Mouse (Mus musculus): ENCODE data around the gene Grifin.

Gene Grifin

DNA sequence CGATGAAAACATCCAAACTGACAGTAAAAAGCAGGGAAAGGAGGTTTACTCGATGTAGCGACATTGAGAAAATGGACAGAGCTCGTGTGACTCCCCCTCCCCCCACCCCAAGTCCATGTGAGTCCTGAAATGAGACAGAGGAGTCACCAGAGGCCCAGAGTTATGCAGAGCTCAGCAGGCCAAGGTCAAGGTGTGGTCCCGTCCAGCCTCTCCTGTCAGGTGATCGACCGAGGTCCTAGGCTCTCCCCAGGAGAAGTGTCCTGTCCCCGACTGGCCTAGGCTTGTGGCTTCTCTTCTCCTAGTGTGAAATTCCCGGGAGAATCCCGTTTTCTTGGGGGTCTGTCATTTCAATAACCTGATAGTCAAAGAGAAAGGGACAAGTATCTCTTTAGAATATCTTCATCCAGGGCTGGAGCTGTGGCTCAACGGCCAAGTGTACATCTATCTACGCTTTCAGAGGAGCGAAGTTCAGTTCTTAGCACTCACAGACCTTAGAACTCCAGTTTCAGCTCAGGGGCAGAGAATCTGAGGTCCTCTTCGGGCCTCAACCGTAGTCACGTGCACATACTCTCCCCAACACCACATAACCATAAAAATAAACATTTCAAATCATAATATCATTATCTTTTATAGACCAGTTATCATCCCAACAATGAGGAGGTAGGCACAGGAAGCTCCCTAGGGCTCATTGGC, 24.4 kb upstream of the Grifin start:
- DNase-seq (ENCODE audit: low read depth, low spot score) = no peak

DNA sequence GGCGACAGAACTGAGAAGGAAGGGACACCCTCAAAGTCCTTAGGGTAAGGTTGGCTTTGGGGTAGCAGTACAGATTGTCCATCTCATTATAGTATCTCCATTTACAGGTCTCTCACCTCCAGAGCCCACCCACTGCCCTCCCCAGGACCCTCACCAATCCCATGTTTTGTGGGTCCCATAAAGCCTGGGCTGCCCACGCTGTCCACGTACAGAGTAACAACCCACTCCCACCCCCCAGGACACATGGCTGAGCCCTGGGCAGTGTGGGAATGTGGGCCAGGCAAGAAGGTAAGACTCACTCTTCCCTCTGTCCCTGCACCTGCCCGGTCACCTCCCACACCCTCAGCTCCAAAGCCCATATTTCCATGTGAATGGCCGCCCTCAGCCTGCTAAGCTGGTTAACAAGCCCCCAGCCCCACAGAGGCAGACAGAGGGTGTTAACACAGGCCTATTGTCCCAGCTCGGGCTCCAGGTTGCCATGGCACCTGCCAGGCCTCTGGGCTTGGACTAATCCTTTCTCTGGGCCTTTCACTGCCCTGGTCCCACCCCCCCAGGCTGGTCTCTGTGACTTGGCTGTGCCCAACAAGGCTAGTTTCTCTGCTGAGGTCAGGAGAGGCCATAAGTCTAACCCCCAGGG, 19.0 kb upstream of the Grifin start:
- no peak for DNase-seq (ENCODE audit: low read depth, low spot score)

DNA sequence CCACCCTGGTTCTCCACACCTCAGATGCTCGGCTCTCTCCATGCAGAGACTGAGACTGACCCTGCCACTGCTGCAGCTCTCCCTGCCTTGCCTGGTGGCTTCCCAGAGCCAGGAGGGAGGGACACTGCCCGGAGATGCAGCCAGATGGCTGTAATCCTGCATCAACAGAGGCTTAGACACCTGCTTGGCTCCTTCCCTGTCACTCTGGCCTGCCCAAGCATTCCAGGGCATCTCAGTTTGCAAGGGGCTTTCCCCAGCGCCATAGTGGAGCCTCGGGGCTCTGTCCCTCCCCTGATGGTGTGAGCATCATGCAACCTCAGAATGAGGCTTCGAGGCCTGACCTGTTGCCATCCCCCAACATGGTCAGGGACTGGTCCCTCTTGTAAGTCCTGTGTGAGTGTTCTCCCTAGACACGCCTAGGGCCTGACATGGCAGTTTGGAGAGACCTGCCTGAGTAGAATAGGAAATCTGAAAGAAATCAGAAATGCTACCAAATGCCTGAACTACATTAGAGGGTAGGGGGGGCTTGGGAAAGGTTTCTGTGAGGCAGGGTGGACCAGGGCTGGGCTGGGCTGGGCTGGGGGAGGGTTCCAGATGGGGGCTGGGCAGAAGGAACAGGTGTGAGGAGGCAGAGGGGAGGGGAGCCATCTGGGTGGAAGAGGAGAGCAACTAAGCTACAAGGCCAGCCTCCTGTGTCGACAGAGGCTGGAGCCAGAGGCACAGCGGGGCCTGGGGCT, 18.3 kb upstream of the Grifin start:
- DNase-seq (ENCODE audit: low read depth, low spot score) = peak; percentile 50

DNA sequence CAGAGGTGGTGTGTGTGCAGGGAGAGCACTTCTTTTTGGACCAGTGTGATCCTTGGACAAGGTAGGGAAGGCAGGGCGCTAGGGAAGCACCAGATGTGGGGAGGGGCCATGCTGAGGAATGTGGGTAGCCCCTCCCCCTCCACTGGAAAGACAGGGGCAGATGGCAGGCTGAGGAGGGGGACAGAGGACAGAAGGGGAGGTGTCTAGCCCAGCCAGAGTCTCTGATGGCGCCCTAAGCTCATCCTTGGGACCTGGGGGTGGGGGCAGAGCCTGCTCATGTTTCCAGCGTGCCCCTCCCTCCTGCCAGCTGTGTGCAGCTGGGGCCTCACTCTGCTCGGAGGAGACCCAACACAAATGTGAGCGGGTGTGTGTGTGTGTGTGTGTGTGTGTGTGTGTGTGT, 16.7 kb upstream of the Grifin start:
- no peak for DNase-seq (ENCODE audit: low read depth, low spot score)

DNA sequence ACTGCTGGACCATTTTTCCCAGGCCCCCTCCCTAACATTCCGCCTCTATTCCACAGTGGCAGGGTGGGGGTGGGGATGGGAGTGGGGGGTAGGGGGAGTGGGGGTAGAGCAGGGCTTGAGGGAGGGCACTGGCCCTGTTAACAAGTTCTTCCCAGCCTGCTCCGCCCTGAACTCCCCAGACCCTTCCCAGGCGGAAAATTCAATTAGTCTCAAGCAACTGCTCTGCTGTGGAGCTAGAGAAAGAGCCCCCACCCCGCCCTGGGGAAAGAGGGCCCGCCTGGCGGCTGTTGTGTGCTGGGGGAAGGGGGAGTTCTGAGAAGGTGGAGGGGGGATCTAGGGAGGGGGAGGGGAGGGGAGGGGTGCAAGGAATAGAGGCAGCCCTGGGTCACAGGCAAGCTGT, 14.9 kb upstream of the Grifin start:
- no peak for DNase-seq (ENCODE audit: low read depth, low spot score)

DNA sequence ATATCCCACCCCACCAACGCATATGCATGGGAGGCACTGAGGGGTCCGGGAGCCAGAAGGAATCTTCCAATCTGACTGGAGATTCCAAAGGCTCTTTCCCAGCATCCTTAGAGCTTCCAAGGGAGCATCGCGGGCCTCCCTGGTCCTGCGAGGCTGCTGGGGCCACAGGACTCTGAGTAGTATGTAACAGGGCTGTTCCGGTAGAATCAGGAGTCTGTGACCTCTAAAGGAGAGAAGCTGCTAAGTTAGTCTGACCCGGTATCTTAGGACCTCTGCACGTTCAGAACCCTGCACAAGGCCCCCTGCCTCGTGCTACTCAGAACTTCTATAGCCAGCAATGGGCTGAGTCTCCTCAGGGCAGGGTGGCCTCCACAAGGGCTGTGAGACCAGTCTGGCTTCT, 14.3 kb upstream of the Grifin start:
- DNase-seq (ENCODE audit: low read depth, low spot score) = no peak

DNA sequence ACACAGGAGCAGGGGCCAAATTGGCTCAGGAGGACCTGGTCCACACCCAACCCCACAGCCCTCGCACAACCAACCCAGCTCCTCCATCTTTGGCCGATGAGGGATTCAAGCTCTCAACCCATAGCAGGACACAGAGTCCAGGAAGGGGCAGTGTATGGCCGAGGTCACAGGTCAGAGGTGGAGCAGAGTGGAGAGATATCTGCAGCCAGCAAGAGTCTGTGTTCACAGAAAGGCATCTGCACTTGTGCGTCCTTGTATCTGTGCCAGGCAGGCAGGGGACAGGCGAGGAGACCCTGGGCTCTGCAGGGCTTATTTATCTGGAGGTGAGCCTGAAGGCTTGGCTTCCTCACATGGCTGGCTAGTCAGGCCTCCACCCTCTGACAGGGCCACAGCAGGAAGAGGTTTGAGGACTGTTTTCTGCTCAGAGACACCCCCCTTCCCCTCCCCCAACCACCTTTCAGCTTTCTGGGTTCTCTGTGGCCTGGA, 10.6 kb upstream of the Grifin start:
- no peak for DNase-seq (ENCODE audit: low read depth, low spot score)

DNA sequence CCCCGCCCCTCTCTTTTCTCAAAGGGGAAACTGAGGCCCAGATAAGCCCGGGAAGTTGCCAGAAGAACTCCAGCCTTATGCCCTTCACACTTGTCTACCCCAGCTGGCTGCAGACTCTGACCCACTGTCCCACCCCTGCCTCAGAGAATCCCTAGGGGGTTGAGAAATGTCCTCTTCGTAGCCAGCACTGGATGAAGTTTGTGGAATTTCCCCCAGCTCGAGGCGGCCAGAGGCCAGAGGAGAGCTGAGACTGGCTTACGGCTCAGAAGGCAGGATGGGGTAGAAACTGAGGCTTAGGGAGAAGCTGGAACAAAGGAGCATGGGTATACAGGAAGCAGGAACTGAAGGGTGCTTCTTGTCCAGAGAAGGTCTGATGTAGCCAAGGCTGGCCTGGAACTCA, 7.7 kb upstream of the Grifin start:
- no peak for DNase-seq (ENCODE audit: low read depth, low spot score)

DNA sequence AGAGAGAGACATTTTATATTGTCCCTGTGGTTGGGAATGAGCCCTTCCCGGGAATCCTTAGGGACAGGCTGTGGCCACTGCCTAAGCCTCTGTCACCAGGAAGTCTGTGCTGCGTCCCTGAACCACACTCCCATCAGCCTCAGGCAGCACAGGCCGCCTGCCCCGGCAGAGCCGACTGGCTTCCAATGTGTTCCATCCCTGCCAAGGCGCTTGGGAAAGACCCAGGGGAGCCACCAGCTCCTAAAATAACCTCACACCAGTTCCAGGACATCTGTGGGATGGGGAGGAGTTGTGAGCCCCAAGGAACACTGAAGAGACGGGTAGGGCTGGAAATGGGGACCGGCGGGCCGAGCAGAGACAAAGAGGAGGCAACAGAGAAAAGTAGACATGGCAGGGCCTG, 6.8 kb upstream of the Grifin start:
- DNase-seq (ENCODE audit: low read depth, low spot score) = no peak

DNA sequence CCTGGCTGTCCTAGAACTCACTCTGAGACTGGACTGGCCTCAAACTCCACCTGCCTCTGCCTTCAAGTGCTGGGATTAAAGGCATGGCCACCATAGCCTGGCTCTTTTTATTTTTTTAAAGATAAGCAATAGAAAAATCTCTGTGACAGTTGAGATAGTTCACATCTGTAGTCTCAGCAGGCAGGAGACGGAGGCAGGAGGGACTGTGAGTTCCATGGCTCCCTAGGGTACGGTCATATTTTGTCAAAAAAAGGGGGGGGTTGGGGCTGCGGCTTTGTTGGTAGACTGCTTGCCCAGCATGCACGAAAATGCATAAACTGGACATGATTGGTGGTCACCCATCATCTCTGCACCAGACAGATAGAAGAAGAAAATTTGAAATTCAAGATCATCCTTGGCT, 6.3 kb upstream of the Grifin start:
- DNase-seq (ENCODE audit: low read depth, low spot score) = no peak

DNA sequence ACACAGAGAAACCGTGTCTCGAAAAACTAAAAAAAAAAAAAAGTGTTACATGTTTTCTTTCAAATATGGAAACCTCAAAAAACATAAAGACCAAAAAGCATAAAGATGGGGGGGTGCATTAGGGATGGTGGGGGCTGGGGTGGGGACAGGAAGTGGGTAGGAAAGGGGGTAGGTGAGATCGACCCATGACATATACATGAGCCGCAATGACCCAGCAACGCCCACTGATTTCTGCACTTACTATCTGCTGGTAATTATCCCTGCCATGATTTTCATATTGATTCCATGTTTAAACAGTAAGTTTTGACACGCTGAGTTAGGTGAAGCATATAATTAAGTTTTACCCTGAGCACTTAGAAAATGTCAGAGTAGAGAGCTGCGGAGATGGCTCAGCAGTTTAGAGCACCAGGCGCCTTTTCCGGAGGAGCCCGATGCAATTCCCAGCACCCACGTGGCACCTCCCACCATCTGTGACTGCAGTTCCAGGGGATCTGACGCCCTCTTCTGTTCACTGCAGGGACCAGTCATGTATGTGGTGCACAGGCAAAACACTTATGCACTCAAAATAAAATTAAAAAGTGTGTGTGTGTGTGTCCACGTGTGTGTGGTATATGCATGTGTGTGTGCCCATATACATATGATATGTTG, 5.5 kb upstream of the Grifin start:
- DNase-seq (ENCODE audit: low read depth, low spot score) = no peak

DNA sequence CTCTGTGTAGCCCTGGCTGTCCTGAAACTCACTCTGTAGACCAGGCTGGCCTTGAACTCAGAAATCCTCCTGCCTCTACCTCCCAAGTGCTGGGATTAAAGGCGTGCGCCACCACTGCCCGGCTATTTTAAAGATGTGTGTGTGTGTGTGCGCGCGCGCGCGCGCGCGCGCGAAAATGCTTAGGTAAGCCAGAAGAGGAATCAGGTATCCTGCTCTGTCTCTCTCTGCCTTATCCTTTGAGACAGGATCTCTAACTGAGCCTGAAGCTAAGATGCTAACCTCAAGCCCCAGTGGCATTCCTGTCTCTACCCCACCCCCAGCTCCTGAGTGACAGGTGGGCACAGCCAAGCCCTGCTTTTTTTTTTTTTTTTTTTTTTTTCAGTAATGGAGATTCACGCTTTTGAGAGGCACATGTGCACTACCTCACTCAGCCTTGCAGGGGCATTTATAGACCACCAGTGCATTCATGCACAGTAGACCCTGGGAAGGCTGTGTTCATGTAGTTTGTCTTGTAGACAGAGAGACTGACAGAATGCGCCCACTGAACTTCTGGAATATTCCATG, 4.2 kb upstream of the Grifin start:
- no peak for DNase-seq (ENCODE audit: low read depth, low spot score)

DNA sequence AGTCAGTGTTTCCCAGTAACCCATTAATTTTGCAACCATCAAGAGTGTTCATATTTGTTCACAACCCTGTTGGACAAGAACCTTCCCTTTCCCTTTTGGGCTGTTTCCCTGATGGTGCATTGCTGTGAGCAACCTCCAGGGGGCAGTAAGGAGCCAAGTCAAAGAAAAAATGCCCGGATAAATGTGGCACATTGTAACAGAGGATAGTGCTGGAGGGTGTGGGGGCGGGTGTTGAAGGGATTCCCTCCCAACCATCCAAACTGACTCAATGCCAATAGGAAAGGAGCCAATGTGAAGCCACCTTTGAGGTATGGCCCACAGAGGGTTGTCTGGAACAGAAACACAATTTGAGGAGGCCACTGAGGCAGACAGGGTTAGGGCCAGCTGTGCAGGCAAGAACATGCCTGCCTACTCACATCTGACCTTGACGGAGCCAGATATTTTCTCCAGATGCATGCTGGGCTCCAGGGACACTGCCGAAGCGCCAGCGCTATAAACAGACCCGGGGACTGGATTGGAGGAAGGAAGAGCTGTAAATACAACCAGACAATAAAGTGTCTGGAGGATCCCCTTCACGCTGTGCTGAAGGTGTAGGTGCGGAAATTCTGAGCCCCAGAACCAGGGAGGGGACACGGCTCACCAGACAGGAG, 3.6 kb upstream of the Grifin start:
- peak; percentile 51 for DNase-seq (ENCODE audit: low read depth, low spot score)

DNA sequence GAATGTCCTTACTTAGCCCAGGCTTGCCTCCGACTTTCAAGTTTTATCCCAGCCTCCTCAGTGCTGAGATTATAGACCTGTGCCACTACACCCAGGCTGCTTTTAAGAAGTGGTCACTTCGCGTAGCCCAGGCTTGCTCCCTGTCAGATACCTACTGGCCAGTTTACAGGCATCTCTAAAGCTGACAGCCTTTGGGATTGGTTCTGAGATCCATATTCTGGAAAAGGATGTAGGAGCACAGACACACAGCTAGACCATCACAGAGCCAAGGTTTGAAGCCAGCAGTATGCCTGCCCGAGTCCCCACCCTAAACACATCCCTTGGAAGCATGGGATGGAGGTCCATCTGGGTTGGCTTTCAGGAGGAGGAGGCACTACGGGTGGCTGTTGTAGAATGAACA, 2.9 kb upstream of the Grifin start:
- DNase-seq (ENCODE audit: low read depth, low spot score) = no peak

DNA sequence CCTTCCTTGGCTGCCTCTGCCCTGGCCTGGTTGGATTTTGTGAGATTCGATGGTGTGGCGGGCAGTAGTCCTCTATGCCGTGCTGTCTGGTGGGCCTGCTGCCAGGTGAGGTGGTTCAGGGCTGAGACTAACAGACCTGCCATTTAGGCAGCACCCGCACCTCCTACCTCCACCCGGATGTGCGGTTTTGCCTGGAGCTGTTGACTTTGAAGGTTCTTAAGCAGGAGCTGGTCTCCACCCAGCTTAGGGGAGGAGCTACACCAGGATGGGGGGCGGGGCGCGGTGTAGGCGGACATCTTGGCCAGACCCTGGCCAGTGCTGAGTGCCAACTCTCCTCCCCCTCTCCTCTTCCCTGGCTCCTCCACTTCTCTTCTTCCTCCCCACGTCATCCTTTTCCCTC, 2.5 kb upstream of the Grifin start:
- no peak for DNase-seq (ENCODE audit: low read depth, low spot score)

DNA sequence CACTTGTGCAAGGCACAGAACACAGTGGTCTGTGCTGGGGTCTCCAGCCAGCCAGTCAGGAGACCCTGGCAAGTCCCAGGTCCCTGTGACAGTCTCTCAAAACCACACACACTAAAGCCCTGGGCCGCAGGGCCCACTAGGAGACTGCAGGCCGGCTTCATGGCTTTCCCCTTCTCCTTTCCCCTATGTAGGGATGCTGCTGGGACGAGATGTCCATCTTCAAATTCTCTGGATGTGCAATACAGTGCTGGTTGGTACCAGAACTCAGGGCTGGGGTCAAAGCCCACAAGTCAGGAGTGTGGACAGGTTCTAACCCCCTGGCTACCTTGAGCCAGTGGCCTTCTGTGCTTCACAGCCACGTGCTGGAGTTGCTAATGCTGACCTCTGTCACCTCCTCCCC, 1.4 kb upstream of the Grifin start:
- DNase-seq (ENCODE audit: low read depth, low spot score) = no peak

DNA sequence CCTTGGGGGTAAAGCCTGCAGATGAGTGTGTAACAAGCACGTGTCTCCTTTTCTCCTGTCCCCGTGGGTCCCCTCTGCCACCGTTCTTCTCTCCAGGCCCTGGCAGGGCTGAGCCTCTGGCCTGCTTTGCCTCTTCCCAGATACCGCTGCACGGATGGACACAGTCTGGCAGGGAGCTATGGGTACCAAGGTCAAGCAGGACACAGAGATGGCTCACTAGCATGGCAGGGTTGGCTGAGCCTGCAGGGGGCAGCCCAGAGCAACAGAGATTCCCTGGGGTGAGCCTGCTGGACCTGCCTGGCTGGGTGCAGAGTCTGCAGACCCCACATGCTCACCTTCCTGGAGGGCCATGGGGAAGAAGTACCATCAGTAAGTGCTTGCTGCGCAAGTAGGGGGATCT, 985 bp upstream of the Grifin start:
- no peak for DNase-seq (ENCODE audit: low read depth, low spot score)

DNA sequence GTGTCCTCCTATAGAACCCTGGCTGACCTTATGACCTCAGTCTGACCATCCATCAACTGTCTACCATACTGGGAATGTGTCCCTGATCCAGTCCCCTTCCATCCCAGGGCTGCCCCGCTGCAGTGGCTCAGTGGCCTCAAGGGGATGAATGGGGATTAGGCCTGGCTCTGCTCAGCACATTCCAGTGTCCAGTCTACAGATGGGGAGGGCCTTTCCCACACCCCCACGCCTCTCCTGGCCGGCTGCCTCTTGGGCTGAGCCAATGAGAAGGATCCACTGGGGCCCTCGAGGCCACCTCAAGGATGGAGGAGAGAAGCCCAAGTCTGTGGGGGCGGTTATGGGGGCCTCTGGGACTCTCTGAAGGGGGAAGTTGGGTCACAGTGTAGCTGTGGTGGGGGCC, 580 bp upstream of the Grifin start:
- DNase-seq (ENCODE audit: low read depth, low spot score) = no peak

DNA sequence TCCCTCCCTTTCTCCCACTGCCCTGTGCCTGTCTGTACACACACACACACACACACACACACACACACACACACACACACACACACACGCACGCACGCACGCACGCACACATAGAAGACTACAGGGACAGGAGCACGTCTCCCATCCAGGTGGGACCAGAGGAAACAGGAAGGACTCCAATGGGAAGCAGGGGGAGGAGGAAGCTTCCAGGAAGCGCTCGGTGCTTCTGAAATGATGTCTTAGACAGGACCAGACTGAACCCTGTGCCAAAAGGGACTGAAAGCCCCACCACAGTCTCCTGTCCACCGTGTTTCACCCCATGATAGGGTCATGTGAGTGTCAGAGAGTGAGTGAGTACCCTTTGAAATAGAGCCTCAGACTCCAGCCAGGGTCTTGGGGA, 2.3 kb downstream of the Grifin start:
- DNase-seq (ENCODE audit: low read depth, low spot score) = no peak

DNA sequence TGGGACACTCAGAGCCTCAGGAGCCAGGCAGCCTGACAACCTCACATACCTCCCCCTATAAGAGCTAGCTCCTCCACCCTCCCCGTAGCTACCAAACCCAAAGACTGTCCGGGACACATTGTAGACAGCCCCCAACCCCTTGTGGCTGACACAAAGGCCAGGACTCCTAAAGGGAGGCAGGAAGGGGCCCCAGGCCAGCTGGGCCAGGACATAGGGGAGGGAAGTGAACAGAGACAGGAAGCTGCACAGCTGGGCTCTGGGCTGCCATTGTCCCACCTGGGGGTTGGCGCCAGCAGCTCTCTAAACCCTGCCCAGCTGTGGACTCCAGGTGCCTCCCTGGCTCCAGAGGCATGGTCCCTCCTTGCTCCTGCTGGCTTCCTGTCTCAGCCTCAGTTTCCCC, 8.0 kb downstream of the Grifin start:
- DNase-seq (ENCODE audit: low read depth, low spot score) = no peak

DNA sequence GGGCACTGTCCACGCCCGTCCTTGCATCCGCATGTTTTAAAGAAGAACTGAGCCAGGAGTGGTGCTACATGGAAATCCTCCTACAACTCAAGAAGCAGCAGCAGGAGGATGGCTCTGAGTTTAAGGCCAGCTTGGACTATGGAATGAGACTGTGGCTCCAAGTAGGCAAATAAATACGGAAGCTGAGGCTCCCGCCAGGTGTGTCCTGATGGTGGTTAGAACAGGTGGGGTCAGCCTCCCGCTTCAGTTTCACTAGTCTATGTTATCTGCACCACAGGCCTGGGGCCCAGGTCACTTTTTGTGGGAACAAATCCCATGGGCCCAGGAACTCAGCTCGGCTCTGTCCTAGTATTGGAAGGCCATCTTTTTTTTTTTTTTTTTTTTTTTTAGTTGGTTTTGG, 11.2 kb downstream of the Grifin start:
- no peak for DNase-seq (ENCODE audit: low read depth, low spot score)

All from retina, postnatal 7 days (tissue).